Mouse (Mus musculus): ENCODE data around the gene Map4k5. TPM values are rescaled to one million over a fixed set of nuclear protein-coding genes. Genes with fewer than 3 reads are reported as not detected.

Gene Map4k5
- 42.2 and 42.6 TPM in 2 replicates for polyA plus RNA-seq (2014; fragmentation: Nextera tagmentation; extraction: Ambion mirVana)

DNA sequence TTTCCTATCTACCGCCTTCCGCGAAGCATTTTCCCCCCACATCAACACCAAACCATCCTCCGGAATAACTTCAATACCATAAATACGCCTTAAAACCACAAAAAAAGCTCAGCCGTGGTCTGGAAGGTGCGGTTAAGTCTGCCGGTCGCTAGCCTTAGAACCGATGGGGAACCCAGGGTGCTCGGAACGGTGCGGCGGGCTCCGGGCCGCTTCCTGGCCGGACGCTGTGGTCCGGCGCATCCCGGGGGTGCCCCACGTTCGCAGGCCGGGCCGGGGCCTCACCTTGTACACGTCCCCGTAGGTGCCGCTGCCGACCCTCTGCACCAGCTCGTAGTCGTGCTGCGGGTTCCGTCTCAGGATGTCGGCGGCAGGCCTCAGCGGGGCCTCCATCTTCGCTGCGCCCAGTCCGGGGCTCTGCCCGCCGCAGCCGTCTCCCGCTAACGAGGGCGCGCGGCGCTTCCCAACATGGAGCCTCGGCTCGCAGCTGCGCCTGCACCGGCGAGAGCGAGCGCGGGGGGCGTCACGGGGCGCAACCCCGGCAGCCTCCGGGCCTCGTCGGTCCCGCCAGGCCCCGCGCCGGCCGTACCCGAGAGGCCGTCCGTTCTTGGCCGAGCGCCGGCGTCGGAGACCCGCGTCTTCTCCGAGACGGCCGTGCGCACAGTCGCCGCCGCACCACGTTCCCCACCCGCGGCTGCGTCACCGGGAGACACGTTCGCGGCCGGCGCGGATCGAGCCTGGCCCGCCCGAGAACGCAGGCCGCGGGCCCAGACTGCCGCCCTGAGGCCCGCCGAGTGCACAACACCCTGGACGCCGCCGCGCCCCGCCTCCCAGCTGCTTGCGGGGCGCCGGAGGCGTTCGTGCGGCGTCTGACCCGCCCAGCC is at the start of gene Map4k5, which contains the start of gene Atl1:
Gene Map4k5, minus strand, starts transcription at position 830 of the 881 bp plus-strand sequence.
Gene Atl1, plus strand, starts transcription at position 244 of the 881 bp plus-strand sequence.
- H3K4me2 ChIP-seq (ENCODE audit: low read length), result peak within 1 kb of the TSS; percentile 84
- peak within 1 kb of the TSS; percentile 75 to 90 for H3K4me3 ChIP-seq (ENCODE audit: control insufficient read depth in 1 of 2, insufficient read depth in 1 of 2, low read depth in 1 of 2, low read length in 2 of 2)
- peak within 1 kb of the TSS; percentile 85 for H3K9ac ChIP-seq (ENCODE audit: low read length)
- peaks cover 10 to 29% of the 10 kb centered on the region in 2 experiments for H3K4me1 ChIP-seq (ENCODE audit: control insufficient read depth in 2 of 2, insufficient read depth in 2 of 2, low read length in 2 of 2)
- H3K9me3 ChIP-seq (ENCODE audit: control insufficient read depth, low read length), result no peaks in the 10 kb centered on the region
- 0% methylated on average over 115 of the region's 118 CpGs for WGBS
- H3K27ac ChIP-seq (replicated peaks in 1 of 2; ENCODE audit: control insufficient read depth in 1 of 2, insufficient read depth in 1 of 2, low read depth in 2 of 2, low read length in 2 of 2), result peak within 1 kb of the TSS; percentile 89 to 91
- H3K36me3 ChIP-seq (ENCODE audit: control insufficient read depth, insufficient read depth, low read length), result 0 out of 2 replicates have a peak, but pooled peaks cover 7% of the 10 kb centered on the region
- ATAC-seq (ENCODE audit: insufficient number of reproducible peaks, insufficient read depth, low FRiP score, low read depth), result peak; percentile 88
- no peaks in the 10 kb centered on the region for H3K27me3 ChIP-seq (ENCODE audit: control insufficient read depth, insufficient read depth, low read length)

- H3K27me3 ChIP-seq (ENCODE audit: control insufficient read depth, insufficient read depth, low read length), result no peaks in the 10 kb centered on the region
- no peak overlapping the region for H3K4me3 ChIP-seq (ENCODE audit: control insufficient read depth in 1 of 2, insufficient read depth in 1 of 2, low read depth in 1 of 2, low read length in 2 of 2)
- no peak overlapping the region for H3K27ac ChIP-seq (replicated peaks in 1 of 2; ENCODE audit: control insufficient read depth in 1 of 2, insufficient read depth in 1 of 2, low read depth in 2 of 2, low read length in 2 of 2)
- H3K4me2 ChIP-seq (ENCODE audit: low read length), result no peak overlapping the region
- WGBS, result 50% methylated on average over 1 of the region's 1 CpGs
- no peak overlapping the region for H3K9ac ChIP-seq (ENCODE audit: low read length)
- H3K4me1 ChIP-seq (ENCODE audit: control insufficient read depth in 2 of 2, insufficient read depth in 2 of 2, low read length in 2 of 2), result peaks cover under 1 to 3% of the 10 kb centered on the region in 2 experiments; a peak in 2 of 4 replicates
- no peak for ATAC-seq (ENCODE audit: insufficient number of reproducible peaks, insufficient read depth, low FRiP score, low read depth)
- peaks cover 4% of the 10 kb centered on the region; the same call in 1 of the 2 replicates for H3K9me3 ChIP-seq (ENCODE audit: control insufficient read depth, low read length)
- H3K36me3 ChIP-seq (ENCODE audit: control insufficient read depth, insufficient read depth, low read length), result peaks cover 4% of the 10 kb centered on the region; the same call in 1 of the 2 replicates
These were observed 48.8 kb upstream of the Map4k5 start for GRCm38 (mm10) chr12:69941655-69942329.

GRCm38 (mm10) chr12:69939291-69939690 is 46.3 kb upstream of the Map4k5 start:
- Histone ChIP-seq H3K27ac (replicated peaks in 1 of 2; ENCODE audit: control insufficient read depth in 1 of 2, insufficient read depth in 1 of 2, low read depth in 2 of 2, low read length in 2 of 2) (no peak overlapping the region), H3K36me3 (ENCODE audit: control insufficient read depth, insufficient read depth, low read length) (peaks cover 4% of the 10 kb centered on the region; the same call in 1 of the 2 replicates), H3K4me3 (ENCODE audit: control insufficient read depth in 1 of 2, insufficient read depth in 1 of 2, low read depth in 1 of 2, low read length in 2 of 2) (no peak overlapping the region), H3K27me3 (ENCODE audit: control insufficient read depth, insufficient read depth, low read length) (no peaks in the 10 kb centered on the region), H3K4me2 (ENCODE audit: low read length) (no peak overlapping the region), H3K9me3 (ENCODE audit: control insufficient read depth, low read length) (peaks cover 4% of the 10 kb centered on the region; the same call in 1 of the 2 replicates), H3K4me1 (ENCODE audit: control insufficient read depth in 2 of 2, insufficient read depth in 2 of 2, low read length in 2 of 2) (peaks cover 0 to 3% of the 10 kb centered on the region in 2 experiments; a peak in 1 of 4 replicates), H3K9ac (ENCODE audit: low read length) (no peak overlapping the region)
- 55% methylated on average over 2 of the region's 2 CpGs for WGBS
- no peak for ATAC-seq (ENCODE audit: insufficient number of reproducible peaks, insufficient read depth, low FRiP score, low read depth)

- H3K9ac ChIP-seq (ENCODE audit: low read length), result no peak overlapping the region
- H3K4me3 ChIP-seq (ENCODE audit: control insufficient read depth in 1 of 2, insufficient read depth in 1 of 2, low read depth in 1 of 2, low read length in 2 of 2), result no peak overlapping the region
- no peak overlapping the region for H3K4me2 ChIP-seq (ENCODE audit: low read length)
- peaks cover 4% of the 10 kb centered on the region; the same call in 1 of the 2 replicates for H3K9me3 ChIP-seq (ENCODE audit: control insufficient read depth, low read length)
- 75% methylated on average over 5 of the region's 5 CpGs for WGBS
- ATAC-seq (ENCODE audit: insufficient number of reproducible peaks, insufficient read depth, low FRiP score, low read depth), result no peak
- H3K27ac ChIP-seq (replicated peaks in 1 of 2; ENCODE audit: control insufficient read depth in 1 of 2, insufficient read depth in 1 of 2, low read depth in 2 of 2, low read length in 2 of 2), result no peak overlapping the region
- no peaks in the 10 kb centered on the region for H3K27me3 ChIP-seq (ENCODE audit: control insufficient read depth, insufficient read depth, low read length)
- H3K36me3 ChIP-seq (ENCODE audit: control insufficient read depth, insufficient read depth, low read length), result peaks cover 4% of the 10 kb centered on the region; the same call in 1 of the 2 replicates
- H3K4me1 ChIP-seq (ENCODE audit: control insufficient read depth in 2 of 2, insufficient read depth in 2 of 2, low read length in 2 of 2), result peaks cover 0 to 3% of the 10 kb centered on the region in 2 experiments; a peak in 1 of 4 replicates
These were observed 44.7 kb upstream of the Map4k5 start for GRCm38 (mm10) chr12:69937731-69938130.

GRCm38 (mm10) chr12:69926716-69927115 is 33.7 kb upstream of the Map4k5 start:
- H3K4me2 ChIP-seq (ENCODE audit: low read length), result no peak overlapping the region
- ATAC-seq (ENCODE audit: insufficient number of reproducible peaks, insufficient read depth, low FRiP score, low read depth), result no peak
- no peak overlapping the region for H3K4me3 ChIP-seq (ENCODE audit: control insufficient read depth in 1 of 2, insufficient read depth in 1 of 2, low read depth in 1 of 2, low read length in 2 of 2)
- H3K4me1 ChIP-seq (ENCODE audit: control insufficient read depth in 2 of 2, insufficient read depth in 2 of 2, low read length in 2 of 2), result no peaks in the 10 kb centered on the region
- no peaks in the 10 kb centered on the region for H3K9me3 ChIP-seq (ENCODE audit: control insufficient read depth, low read length)
- H3K27ac ChIP-seq (replicated peaks in 1 of 2; ENCODE audit: control insufficient read depth in 1 of 2, insufficient read depth in 1 of 2, low read depth in 2 of 2, low read length in 2 of 2), result no peak overlapping the region
- no peaks in the 10 kb centered on the region for H3K36me3 ChIP-seq (ENCODE audit: control insufficient read depth, insufficient read depth, low read length)
- H3K9ac ChIP-seq (ENCODE audit: low read length), result no peak overlapping the region
- 34% methylated on average over 7 of the region's 7 CpGs for WGBS
- H3K27me3 ChIP-seq (ENCODE audit: control insufficient read depth, insufficient read depth, low read length), result no peaks in the 10 kb centered on the region

- no peaks in the 10 kb centered on the region for H3K9me3 ChIP-seq (ENCODE audit: control insufficient read depth, low read length)
- no peaks in the 10 kb centered on the region for H3K27me3 ChIP-seq (ENCODE audit: control insufficient read depth, insufficient read depth, low read length)
- H3K4me2 ChIP-seq (ENCODE audit: low read length), result no peak overlapping the region
- WGBS, result 18% methylated on average over 5 of the region's 5 CpGs
- H3K36me3 ChIP-seq (ENCODE audit: control insufficient read depth, insufficient read depth, low read length), result no peaks in the 10 kb centered on the region
- H3K27ac ChIP-seq (replicated peaks in 1 of 2; ENCODE audit: control insufficient read depth in 1 of 2, insufficient read depth in 1 of 2, low read depth in 2 of 2, low read length in 2 of 2), result no peak overlapping the region
- ATAC-seq (ENCODE audit: insufficient number of reproducible peaks, insufficient read depth, low FRiP score, low read depth), result no peak
- no peak overlapping the region for H3K4me3 ChIP-seq (ENCODE audit: control insufficient read depth in 1 of 2, insufficient read depth in 1 of 2, low read depth in 1 of 2, low read length in 2 of 2)
- no peaks in the 10 kb centered on the region for H3K4me1 ChIP-seq (ENCODE audit: control insufficient read depth in 2 of 2, insufficient read depth in 2 of 2, low read length in 2 of 2)
- no peak overlapping the region for H3K9ac ChIP-seq (ENCODE audit: low read length)
These were observed 31.0 kb upstream of the Map4k5 start for GRCm38 (mm10) chr12:69924012-69924411.

DNA sequence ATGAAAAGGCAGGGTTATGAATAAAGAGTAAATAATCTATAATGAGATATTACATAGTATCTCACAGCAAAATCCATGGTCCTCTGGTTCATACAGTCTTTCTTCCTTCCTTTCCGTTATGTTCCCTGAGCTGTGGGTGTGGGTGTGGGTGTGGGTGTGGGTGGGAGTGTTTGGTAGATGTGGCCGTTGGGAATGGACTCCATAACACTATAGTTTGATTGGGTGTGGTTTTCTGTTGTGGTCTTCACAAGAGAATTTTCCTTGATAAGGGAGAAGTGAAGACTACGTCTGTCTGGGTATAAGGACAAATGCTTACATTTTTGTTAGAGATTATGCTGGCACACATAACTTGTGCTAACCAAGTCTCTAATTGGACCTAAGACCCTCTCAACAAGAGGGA is 30.6 kb upstream of the Map4k5 start:
- no peaks in the 10 kb centered on the region for H3K4me1 ChIP-seq (ENCODE audit: control insufficient read depth in 2 of 2, insufficient read depth in 2 of 2, low read length in 2 of 2)
- H3K4me3 ChIP-seq (ENCODE audit: control insufficient read depth in 1 of 2, insufficient read depth in 1 of 2, low read depth in 1 of 2, low read length in 2 of 2), result no peak overlapping the region
- H3K4me2 ChIP-seq (ENCODE audit: low read length), result no peak overlapping the region
- no peak overlapping the region for H3K27ac ChIP-seq (replicated peaks in 1 of 2; ENCODE audit: control insufficient read depth in 1 of 2, insufficient read depth in 1 of 2, low read depth in 2 of 2, low read length in 2 of 2)
- 60% methylated on average over 3 of the region's 3 CpGs for WGBS
- no peak overlapping the region for H3K9ac ChIP-seq (ENCODE audit: low read length)
- H3K9me3 ChIP-seq (ENCODE audit: control insufficient read depth, low read length), result no peaks in the 10 kb centered on the region
- H3K36me3 ChIP-seq (ENCODE audit: control insufficient read depth, insufficient read depth, low read length), result no peaks in the 10 kb centered on the region
- no peak for ATAC-seq (ENCODE audit: insufficient number of reproducible peaks, insufficient read depth, low FRiP score, low read depth)
- H3K27me3 ChIP-seq (ENCODE audit: control insufficient read depth, insufficient read depth, low read length), result no peaks in the 10 kb centered on the region

Data from heart, embryonic 14.5 days (tissue).